Mouse (Mus musculus) heart, embryonic 13.5 days (tissue): ENCODE measurements at regions not wholly inside any gene's neighbourhood (a gene's known extent, or its start where the extent isn't known, plus 50 kb on each side); places are given as distances from the start of the nearest gene placed in this dataset.
A peak's percentile ranks its signal among the peaks of the same experiment; 100 is the strongest.

Source experiments
- ATAC-seq: fragments of 200-750 bp; cut with Nextera tagmentation; 2 replicates; pipeline ENCODE4 v1.8.0; 2017; ENCODE audit warnings: moderate TSS enrichment; ENCODE audit not compliant: insufficient number of reproducible peaks, low FRiP score, low TSS enrichment; ENCODE audit errors: extremely low read depth
- H3K27ac ChIP-seq: fragments of 300-500 bp; sonication (generic); replicated peaks from 2 replicates; pipeline ENCODE4 v1.5.1; 2015; ENCODE audit warnings: moderate library complexity, mild to moderate bottlenecking, inconsistent platforms
- H3K27me3 ChIP-seq: fragments of 300-500 bp; sonication (generic); replicated peaks from 2 replicates; pipeline ENCODE4 v1.6.1; 2015; ENCODE audit warnings: mild to moderate bottlenecking, inconsistent platforms
- H3K36me3 ChIP-seq: fragments of 300-500 bp; sonication (generic); 2 replicates; pipeline ENCODE4 v1.6.1; 2015; ENCODE audit warnings: mild to moderate bottlenecking, inconsistent platforms
- H3K4me1 ChIP-seq: fragments of 300-500 bp; sonication (generic); 2 replicates; pipeline ENCODE4 v1.6.1; 2015; ENCODE audit warnings: inconsistent platforms
- H3K4me2 ChIP-seq: fragments of 300-500 bp; sonication (generic); 2 replicates; pipeline ENCODE4 v1.6.1; 2015; ENCODE audit warnings: inconsistent platforms, mild to moderate bottlenecking, moderate library complexity
- H3K4me3 ChIP-seq: fragments of 300-500 bp; sonication (generic); 2 replicates; pipeline ENCODE4 v1.5.1; 2015; ENCODE audit warnings: moderate library complexity, mild to moderate bottlenecking, inconsistent platforms
- H3K9ac ChIP-seq: fragments of 300-500 bp; sonication (generic); 2 replicates; pipeline ENCODE4 v1.6.1; 2015; ENCODE audit warnings: inconsistent platforms, mild to moderate bottlenecking, moderate library complexity
- H3K9me3 ChIP-seq: fragments of 300-500 bp; sonication (generic); 2 replicates; pipeline ENCODE4 v1.6.1; 2016; ENCODE audit warnings: inconsistent platforms
- WGBS: fragments of 180-500 bp; shearing (Covaris S2); methylation state at CpG from one replicate; pipeline ENCODE4 v1.1.7; 2015; ENCODE audit warnings: mixed read lengths; 5-methylcytosine and 5-hydroxymethylcytosine counted together

DNA sequence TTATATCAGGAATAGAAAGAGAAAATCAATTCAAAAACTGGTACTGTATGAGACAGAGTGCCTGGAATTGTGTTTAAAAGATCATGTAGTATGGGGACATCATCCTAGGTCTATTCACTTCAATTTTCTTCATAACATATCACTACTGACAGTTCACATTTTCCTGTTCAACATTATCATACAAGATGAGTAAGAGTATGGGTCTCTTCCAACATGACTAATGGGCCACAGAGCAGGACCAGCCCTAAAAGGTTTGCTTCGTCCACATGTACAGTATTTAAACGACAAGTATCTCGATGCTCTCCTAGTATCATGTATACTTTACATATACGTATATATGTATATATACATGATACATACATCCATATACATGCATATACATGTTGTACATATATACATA, 164.8 kb upstream of the Atp1b1 start:
- H3K4me1 ChIP-seq: peaks cover 6% of the 10 kb centered on the region; the same call in 1 of the 2 replicates
- no peaks in the 10 kb centered on the region for H3K9me3 ChIP-seq
- no peaks in the 10 kb centered on the region for H3K36me3 ChIP-seq
- H3K9ac ChIP-seq: no peak overlapping the region
- H3K4me3 ChIP-seq: no peak overlapping the region
- no peak for ATAC-seq
- H3K4me2 ChIP-seq: no peak overlapping the region
- no peak overlapping the region for H3K27ac ChIP-seq
- H3K27me3 ChIP-seq: no peaks in the 10 kb centered on the region
- 79% methylated on average over 4 of the region's 4 CpGs for WGBS

DNA sequence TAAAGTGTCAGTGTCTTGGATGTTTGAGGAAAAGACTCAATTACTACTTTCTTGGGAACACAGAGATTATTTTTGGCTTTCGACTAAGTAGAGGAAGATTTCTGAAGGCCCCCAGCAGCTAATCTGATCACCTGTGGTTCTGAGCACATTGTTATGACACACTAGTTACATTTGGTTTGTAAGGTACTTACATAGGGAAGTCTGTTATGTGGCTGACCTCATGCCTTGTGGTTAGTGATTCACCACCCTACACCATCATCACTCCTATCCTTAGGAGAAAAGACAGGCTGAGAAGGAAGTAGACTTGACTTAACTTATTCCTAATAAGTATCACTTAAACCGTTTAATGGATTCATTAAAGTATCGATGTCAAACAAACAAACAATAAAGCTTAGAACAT, 164.3 kb upstream of the Atp1b1 start:
- no peaks in the 10 kb centered on the region for H3K27me3 ChIP-seq
- H3K36me3 ChIP-seq: no peaks in the 10 kb centered on the region
- H3K9ac ChIP-seq: no peak overlapping the region
- no peak overlapping the region for H3K4me3 ChIP-seq
- H3K9me3 ChIP-seq: no peaks in the 10 kb centered on the region
- H3K27ac ChIP-seq: no peak overlapping the region
- H3K4me2 ChIP-seq: no peak overlapping the region
- 85% methylated on average over 3 of the region's 3 CpGs for WGBS
- H3K4me1 ChIP-seq: peaks cover 6% of the 10 kb centered on the region; the same call in 1 of the 2 replicates
- no peak for ATAC-seq

DNA sequence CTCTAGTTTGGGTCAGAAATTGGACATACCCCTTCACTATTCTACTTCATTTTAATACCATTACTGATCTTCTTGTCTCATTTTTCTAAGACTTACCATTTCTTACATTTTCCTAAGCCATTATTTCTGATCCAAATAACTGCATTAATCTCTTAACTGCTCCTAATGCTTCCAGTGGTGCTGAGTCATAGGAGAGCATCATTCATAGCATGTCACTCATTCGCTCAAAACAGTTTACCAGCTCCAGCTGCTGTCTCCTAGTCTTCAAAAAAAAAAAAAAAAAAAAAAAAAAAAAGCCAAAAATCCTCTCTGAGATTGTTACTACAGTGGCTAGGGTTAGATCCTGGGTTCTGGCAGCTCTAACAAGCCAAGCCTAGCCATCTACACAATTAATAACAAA, 162.0 kb upstream of the Atp1b1 start:
- H3K9ac ChIP-seq: no peak overlapping the region
- WGBS: 61% methylated on average over 1 of the region's 1 CpGs

DNA sequence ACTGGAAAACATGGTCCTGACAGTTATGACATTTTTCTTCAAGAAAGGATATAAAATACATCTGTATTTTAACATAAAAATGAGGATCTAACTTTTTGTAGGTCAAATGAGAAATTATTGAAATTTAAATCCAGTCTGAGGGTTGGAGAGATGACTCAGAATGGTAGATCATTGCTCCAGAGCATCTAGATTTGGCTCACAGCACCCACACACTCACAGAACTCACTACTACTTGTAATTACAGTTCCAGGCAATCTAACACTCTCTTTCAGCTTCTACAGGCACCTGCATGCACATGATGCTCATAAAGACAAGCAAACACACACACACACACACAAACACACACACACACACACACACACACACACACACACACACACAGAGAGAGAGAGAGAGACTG, 159.7 kb upstream of the Atp1b1 start:
- Histone ChIP-seq H3K36me3 (no peaks in the 10 kb centered on the region), H3K27ac (no peak overlapping the region), H3K4me2 (no peak overlapping the region), H3K4me1 (peaks cover 6% of the 10 kb centered on the region; the same call in 1 of the 2 replicates), H3K27me3 (no peaks in the 10 kb centered on the region), H3K9ac (no peak overlapping the region), H3K4me3 (no peak overlapping the region), H3K9me3 (no peaks in the 10 kb centered on the region)
- ATAC-seq: no peak

More for the DNA sequence above, 162.0 kb upstream of the Atp1b1 start:
- H3K4me2 ChIP-seq: no peak overlapping the region
- H3K27ac ChIP-seq: no peak overlapping the region
- H3K36me3 ChIP-seq: no peaks in the 10 kb centered on the region
- H3K27me3 ChIP-seq: no peaks in the 10 kb centered on the region
- H3K9me3 ChIP-seq: no peaks in the 10 kb centered on the region
- H3K4me1 ChIP-seq: peaks cover 6% of the 10 kb centered on the region; the same call in 1 of the 2 replicates
- ATAC-seq: no peak
- no peak overlapping the region for H3K4me3 ChIP-seq

DNA sequence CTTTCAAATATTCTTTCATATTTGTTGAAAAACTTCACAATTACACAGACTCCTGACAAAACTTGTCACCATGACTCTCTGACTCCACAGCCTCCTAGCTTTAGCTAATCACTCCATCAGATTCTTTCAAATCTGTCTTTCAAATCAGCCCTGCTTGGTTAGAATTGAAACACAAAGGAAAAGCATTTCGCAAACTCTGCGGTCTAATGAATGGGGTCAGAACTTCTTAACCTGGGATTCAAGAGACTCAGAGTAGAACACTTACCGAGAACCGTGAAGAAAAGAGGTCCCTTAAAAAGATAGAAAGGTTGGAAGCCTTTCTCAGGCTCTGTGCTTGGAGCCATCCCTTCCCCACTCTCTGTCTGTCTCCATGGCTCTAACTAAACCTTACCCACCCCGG, 148.9 kb upstream of the Atp1b1 start:
- no peaks in the 10 kb centered on the region for H3K27me3 ChIP-seq
- H3K9ac ChIP-seq: no peak overlapping the region
- no peak overlapping the region for H3K4me3 ChIP-seq
- WGBS: 85% methylated on average over 5 of the region's 5 CpGs
- H3K9me3 ChIP-seq: no peaks in the 10 kb centered on the region
- no peak overlapping the region for H3K27ac ChIP-seq
- ATAC-seq: no peak
- no peaks in the 10 kb centered on the region for H3K4me1 ChIP-seq
- H3K36me3 ChIP-seq: no peaks in the 10 kb centered on the region
- no peak overlapping the region for H3K4me2 ChIP-seq

DNA sequence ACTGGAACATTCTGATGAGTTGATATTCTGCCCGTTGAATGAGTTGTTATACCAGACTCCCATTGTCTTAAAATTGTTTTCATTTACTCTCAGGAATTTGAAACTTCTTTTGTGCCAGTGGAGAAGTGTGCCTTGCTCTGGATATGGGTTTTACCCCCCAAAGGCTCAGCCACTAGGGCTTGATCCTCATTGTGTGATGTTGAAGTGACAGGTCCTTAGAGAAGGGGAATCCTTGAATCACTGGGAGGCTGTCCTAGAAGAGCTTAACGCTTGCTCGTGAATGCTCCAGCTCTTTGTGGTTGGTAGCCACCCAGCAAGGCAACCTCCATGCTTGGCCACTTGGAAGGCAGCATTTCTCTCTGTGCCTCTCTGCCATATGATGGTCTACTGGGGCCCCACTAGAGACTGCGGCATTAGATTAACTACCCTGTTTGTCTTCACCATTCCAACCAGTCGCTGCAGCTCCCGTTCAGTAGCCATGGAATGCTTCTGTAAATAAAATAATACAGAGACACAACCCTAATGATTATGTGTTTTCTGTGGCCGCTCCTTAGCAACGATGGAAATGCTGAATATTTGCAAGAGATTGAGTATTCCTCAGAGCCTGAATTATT, 148.1 kb upstream of the Atp1b1 start:
- H3K27me3 ChIP-seq: no peaks in the 10 kb centered on the region
- H3K36me3 ChIP-seq: no peaks in the 10 kb centered on the region
- no peak for ATAC-seq
- H3K27ac ChIP-seq: no peak overlapping the region
- no peak overlapping the region for H3K4me3 ChIP-seq
- 72% methylated on average over 8 of the region's 8 CpGs for WGBS
- H3K9me3 ChIP-seq: no peaks in the 10 kb centered on the region
- H3K9ac ChIP-seq: no peak overlapping the region
- no peaks in the 10 kb centered on the region for H3K4me1 ChIP-seq
- H3K4me2 ChIP-seq: no peak overlapping the region

DNA sequence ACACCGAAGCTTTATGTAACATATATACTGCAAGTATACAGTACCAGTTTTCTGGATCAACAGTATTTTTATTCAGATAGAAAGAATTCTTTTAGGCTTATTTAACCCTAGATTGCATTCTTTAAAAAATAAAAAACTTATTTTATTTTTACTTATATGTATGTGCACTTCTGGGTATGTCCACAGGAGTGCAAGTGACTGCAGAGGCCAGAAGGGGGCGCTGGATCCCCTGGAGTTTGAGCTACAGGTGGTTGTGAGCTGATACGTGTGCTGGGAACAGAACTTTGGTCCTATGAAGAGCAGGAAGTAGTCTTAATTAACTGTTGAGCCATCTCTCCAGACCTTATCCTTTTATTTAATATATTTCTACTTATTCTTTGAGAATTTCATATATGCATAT, 145.3 kb upstream of the Atp1b1 start:
- no peaks in the 10 kb centered on the region for H3K36me3 ChIP-seq
- H3K9me3 ChIP-seq: no peaks in the 10 kb centered on the region
- H3K4me2 ChIP-seq: no peak overlapping the region
- no peaks in the 10 kb centered on the region for H3K4me1 ChIP-seq
- no peak overlapping the region for H3K9ac ChIP-seq
- H3K4me3 ChIP-seq: no peak overlapping the region
- ATAC-seq: no peak
- WGBS: 71% methylated on average over 3 of the region's 3 CpGs
- no peaks in the 10 kb centered on the region for H3K27me3 ChIP-seq
- H3K27ac ChIP-seq: no peak overlapping the region

DNA sequence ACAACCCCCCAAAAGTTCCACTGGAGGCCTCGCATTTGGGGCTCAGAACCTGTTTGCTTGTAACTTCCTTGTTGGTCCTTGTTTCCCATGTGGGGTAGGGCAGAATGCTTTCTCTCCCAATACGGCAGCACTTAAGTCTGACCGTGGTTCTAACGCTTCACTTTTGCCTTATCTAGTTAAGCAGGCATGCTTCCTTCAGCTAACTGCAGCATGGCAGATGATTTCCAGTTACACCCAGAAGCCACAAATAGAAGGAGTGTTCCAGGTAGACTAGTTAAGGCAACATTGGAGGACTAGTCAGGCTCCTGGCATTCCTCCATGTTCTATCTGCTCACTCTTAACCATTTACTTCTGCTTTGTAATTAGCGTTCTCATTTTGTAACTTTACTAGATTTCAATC, 144.4 kb upstream of the Atp1b1 start:
- Histone ChIP-seq H3K27ac (no peak overlapping the region), H3K9ac (no peak overlapping the region), H3K27me3 (no peaks in the 10 kb centered on the region), H3K9me3 (no peaks in the 10 kb centered on the region), H3K4me2 (no peak overlapping the region), H3K36me3 (no peaks in the 10 kb centered on the region), H3K4me1 (no peaks in the 10 kb centered on the region), H3K4me3 (no peak overlapping the region)
- WGBS: 63% methylated on average over 5 of the region's 5 CpGs
- no peak for ATAC-seq

DNA sequence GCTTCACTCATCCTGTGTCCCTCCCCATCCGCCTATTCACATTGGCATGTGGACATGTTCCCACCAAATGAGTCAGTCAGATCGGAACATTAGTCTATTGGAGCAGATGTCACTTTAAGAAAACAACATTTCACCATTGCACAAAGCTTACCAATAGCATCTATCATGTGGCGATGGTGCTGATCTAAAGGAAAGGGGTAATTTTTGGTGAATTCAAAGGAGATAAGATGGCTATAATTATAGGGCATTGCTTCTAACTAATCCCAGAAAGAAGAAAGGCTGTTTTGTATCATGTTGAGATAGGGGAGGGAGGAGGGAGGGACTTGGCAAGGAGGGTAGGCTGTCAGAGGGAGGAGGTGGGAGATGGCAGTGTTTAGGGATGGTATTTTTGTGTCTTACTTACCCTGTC, 132.1 kb upstream of the Atp1b1 start:
- Histone ChIP-seq H3K27ac (no peak overlapping the region), H3K4me1 (peaks cover 23% of the 10 kb centered on the region), H3K9me3 (no peaks in the 10 kb centered on the region), H3K27me3 (no peaks in the 10 kb centered on the region), H3K9ac (no peak overlapping the region), H3K4me3 (no peak overlapping the region), H3K36me3 (no peaks in the 10 kb centered on the region), H3K4me2 (no peak overlapping the region)
- 68% methylated on average over 3 of the region's 3 CpGs for WGBS
- no peak for ATAC-seq

DNA sequence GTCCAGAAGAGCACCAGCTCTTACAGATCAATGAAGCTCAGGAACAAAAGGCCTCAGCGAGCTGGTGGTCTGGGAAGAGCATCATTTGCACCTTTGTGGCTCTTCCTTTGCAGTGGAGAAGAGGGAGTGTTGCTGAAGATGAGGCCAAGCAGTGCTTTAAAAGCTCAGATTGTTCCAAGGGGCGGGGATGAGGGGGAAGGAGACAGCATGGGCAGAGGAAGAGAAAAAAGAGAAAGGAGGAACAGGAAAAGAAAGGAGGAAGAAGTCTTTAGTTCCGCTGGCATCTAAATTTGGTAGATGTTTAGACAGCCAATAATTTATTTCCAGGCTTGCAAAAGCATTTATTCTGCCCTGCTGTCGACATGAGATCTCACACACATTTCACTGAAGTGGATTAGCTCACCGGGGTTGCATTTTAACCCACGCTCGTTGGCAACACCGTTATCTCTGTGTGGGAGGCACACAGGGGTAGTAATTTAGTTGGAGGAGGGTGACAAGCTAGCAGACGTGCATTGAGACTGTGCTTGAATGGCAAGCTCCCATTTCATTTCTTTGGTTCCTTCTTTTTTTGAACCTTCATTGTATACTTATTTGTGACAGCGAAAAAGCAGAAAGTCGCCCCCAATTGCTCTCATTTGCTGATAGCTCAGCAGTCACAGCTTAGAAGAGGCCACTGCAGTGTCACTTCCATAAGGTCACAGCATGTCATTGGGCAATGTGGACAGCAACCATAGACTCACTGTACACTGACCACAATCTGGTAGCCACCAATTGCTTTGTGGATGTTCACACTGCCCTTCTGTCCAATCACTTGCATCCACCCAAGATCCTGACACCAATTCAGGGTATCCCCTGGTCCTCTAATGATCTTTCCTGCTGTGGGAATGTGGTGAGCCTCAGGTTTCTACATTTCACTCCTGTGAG, 128.2 kb upstream of the Atp1b1 start:
- ATAC-seq: no peak

DNA sequence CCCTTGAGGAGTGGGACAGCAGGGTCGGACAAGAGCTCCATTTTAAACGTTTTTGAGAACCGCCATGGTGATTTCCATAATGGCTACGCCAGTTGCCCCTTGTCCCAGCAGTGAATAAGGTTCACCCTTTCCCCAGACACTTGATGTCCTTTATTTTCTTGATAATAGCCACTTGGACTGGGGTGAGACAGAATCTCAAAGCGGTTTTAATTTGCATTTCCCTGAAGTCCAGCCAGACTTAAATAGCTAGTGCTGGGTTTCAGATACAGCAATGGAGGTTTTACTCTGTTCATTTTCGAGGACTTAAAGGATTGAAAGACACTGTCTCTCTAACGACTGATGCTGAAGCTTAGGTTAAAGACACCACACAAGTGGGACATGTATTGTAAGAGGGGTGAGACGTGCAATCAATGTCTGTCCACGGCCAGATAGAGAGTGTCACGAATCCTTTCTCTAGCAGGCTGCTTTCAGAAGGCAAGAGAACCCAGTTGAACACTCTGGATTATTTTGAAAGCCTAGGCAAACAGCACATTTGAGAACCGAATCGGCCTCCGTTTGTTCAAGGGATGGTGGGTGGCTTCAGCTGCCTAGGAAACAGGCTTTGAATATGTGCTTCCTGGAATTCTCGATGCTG, 118.8 kb upstream of the Atp1b1 start:
- no peak for ATAC-seq

More for the DNA sequence above, 128.2 kb upstream of the Atp1b1 start:
- Histone ChIP-seq H3K4me2 (peak overlapping the region; percentile 36), H3K9me3 (no peaks in the 10 kb centered on the region), H3K27ac (peak overlapping the region; percentile 72), H3K36me3 (no peaks in the 10 kb centered on the region), H3K27me3 (no peaks in the 10 kb centered on the region), H3K4me1 (peaks cover 23% of the 10 kb centered on the region), H3K4me3 (no peak overlapping the region), H3K9ac (no peak overlapping the region)
- WGBS: 33% methylated on average over 11 of the region's 11 CpGs

More for the DNA sequence above, 118.8 kb upstream of the Atp1b1 start:
- no peak overlapping the region for H3K27ac ChIP-seq
- 73% methylated on average over 14 of the region's 14 CpGs for WGBS
- H3K36me3 ChIP-seq: no peaks in the 10 kb centered on the region
- no peak overlapping the region for H3K4me2 ChIP-seq
- no peaks in the 10 kb centered on the region for H3K9me3 ChIP-seq
- H3K4me1 ChIP-seq: peaks cover 12% of the 10 kb centered on the region
- no peaks in the 10 kb centered on the region for H3K27me3 ChIP-seq
- H3K4me3 ChIP-seq: no peak overlapping the region
- H3K9ac ChIP-seq: no peak overlapping the region
